Mouse (Mus musculus): ENCODE data around the gene Cyren.

Cyren gene

GRCm38 (mm10) chr6:34877509-34878321 is at the start of gene Cyren:
TSS of gene Cyren (minus strand) at chr6:34878060.
- peak; percentile 94 to 97 for DNase-seq

- DNase-seq: no peak
Measured at GRCm38 (mm10) chr6:34927594-34927993, 49.7 kb upstream of the Cyren start.

- DNase-seq: peak; percentile 68 to 86
Measured at GRCm38 (mm10) chr6:34927156-34927555, 49.3 kb upstream of the Cyren start.

- peak; percentile 71 to 73 for DNase-seq
Measured at GRCm38 (mm10) chr6:34921941-34922340, 44.1 kb upstream of the Cyren start.

- no peak for DNase-seq
Measured at GRCm38 (mm10) chr6:34920631-34921030, 42.8 kb upstream of the Cyren start.

- no peak for DNase-seq
Measured at GRCm38 (mm10) chr6:34919956-34920355, 42.1 kb upstream of the Cyren start, which contains the start of gene Stra8. TSS of gene Stra8 (plus strand) at chr6:34920163.

GRCm38 (mm10) chr6:34919146-34919545 is 41.3 kb upstream of the Cyren start:
- no peak for DNase-seq

GRCm38 (mm10) chr6:34914462-34914861 is 36.6 kb upstream of the Cyren start:
- no peak for DNase-seq

- no peak for DNase-seq
Measured at GRCm38 (mm10) chr6:34913341-34914040, 35.6 kb upstream of the Cyren start.

GRCm38 (mm10) chr6:34910371-34911219 is 32.7 kb upstream of the Cyren start, which contains the start of gene Wdr91:
TSS of gene Wdr91 (minus strand) at chr6:34910876.
- peak; percentile 94 to 99 for DNase-seq

GRCm38 (mm10) chr6:34909631-34910345 is 31.9 kb upstream of the Cyren start:
- DNase-seq: peak in 1 of 2 experiments; percentile 48

- peak; percentile 53 to 60 for DNase-seq
Measured at GRCm38 (mm10) chr6:34907696-34908260, 29.9 kb upstream of the Cyren start.

- DNase-seq: peak; percentile 61 to 66
Measured at GRCm38 (mm10) chr6:34907121-34907614, 29.3 kb upstream of the Cyren start.

- peak; percentile 71 to 92 for DNase-seq
Measured at GRCm38 (mm10) chr6:34906661-34907060, 28.8 kb upstream of the Cyren start.

GRCm38 (mm10) chr6:34906125-34906524 is 28.3 kb upstream of the Cyren start:
- DNase-seq: no peak

GRCm38 (mm10) chr6:34904361-34904760 is 26.5 kb upstream of the Cyren start:
- DNase-seq: no peak

- no peak for DNase-seq
Measured at GRCm38 (mm10) chr6:34903851-34904250, 26.0 kb upstream of the Cyren start.

GRCm38 (mm10) chr6:34903441-34903840 is 25.6 kb upstream of the Cyren start:
- DNase-seq: no peak

- DNase-seq: peak in 1 of 2 experiments; percentile 57
Measured at GRCm38 (mm10) chr6:34902578-34902977, 24.7 kb upstream of the Cyren start.

- no peak for DNase-seq
Measured at GRCm38 (mm10) chr6:34901911-34902444, 24.1 kb upstream of the Cyren start.

GRCm38 (mm10) chr6:34900990-34901389 is 23.1 kb upstream of the Cyren start:
- DNase-seq: no peak
